Mouse (Mus musculus): Measurements from ENCODE around the gene Sugp2. TPM values are rescaled to one million over a fixed set of nuclear protein-coding genes. Genes with fewer than 3 reads are reported as not detected.
A peak's percentile ranks its signal among the peaks of the same experiment; 100 is the strongest.

Gene Sugp2
- polyA plus RNA-seq, 1 experiment: 149 TPM

- TF ChIP-seq POLR2A (IDR thresholded peaks at IDR 0.05; ENCODE audit: borderline replicate concordance, extremely low read depth, insufficient read depth, insufficient read length, poor library complexity, severe bottlenecking) (peak; percentile 60; the same call in 1 of the 2 replicates), CTCF (IDR thresholded peaks at IDR 0.05; ENCODE audit: borderline replicate concordance, extremely low read depth, insufficient read depth, insufficient read length) (no peak)
- peak; percentile 88 for DNase-seq (ENCODE audit: low read depth)
These were observed 81.8 kb downstream of the Sugp2 start, which contains the start of gene Cers1 for GRCm38 (mm10) chr8:70315624-70316510. Gene Cers1, plus strand, starts transcription at chr8:70315775.

DNA sequence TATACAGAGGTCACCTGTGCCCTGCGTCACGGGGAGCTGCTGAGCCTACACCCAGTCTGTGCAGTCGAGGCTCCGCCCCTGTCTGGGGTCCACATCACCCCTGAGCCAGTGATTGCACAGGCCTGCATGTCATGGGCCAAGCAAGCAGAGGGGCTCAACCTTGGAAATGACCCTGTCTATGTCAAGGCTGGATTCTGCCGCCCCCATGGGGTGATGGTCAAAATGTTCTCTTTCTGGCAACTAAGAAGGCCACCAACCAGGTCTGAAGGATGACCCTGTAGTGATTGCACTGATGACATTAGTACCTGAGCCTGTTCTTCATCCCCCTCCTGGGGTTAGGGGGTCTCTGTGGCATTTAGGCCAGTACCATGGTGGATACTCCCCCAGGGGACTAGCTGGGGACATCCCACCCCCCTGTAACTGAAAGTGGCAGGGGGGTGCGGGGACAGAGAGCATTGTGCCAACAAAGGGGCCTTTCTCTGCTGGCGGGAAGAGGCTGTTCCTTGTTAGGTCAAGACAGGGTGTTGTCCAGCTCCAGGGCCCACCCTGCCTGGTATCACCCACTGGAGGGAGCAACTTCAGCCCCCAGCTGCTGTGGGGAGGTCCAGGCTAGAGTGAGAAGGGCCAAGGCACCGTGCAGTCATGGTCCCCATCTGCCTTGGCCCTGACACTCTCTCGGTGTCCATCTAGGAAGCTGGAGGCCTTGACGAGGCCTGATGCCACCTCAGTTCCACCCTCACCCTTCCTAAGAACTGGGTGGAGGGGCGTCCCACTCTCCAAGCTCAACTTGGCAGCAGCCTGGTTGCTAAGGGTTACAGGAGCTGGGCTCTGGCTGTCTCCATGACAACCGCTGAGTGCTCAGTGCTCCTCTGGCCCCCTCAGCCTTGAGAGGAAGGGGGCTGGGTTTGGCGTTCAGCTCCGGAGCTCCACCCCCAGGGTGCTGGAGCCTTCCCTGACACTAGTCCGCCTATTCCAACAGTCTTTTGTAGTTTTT is 82.8 kb downstream of the Sugp2 start:
- TF ChIP-seq POLR2A (IDR thresholded peaks at IDR 0.05; ENCODE audit: borderline replicate concordance, extremely low read depth, insufficient read depth, insufficient read length, poor library complexity, severe bottlenecking) (no peak), CTCF (IDR thresholded peaks at IDR 0.05; ENCODE audit: borderline replicate concordance, extremely low read depth, insufficient read depth, insufficient read length) (no peak)
- DNase-seq (ENCODE audit: low read depth): peak; percentile 99

GRCm38 (mm10) chr8:70317872-70318271 is 83.8 kb downstream of the Sugp2 start:
- DNase-seq (ENCODE audit: low read depth): no peak
- TF ChIP-seq CTCF (IDR thresholded peaks at IDR 0.05; ENCODE audit: borderline replicate concordance, extremely low read depth, insufficient read depth, insufficient read length) (no peak), POLR2A (IDR thresholded peaks at IDR 0.05; ENCODE audit: borderline replicate concordance, extremely low read depth, insufficient read depth, insufficient read length, poor library complexity, severe bottlenecking) (no peak)

GRCm38 (mm10) chr8:70323716-70324115 is 89.7 kb downstream of the Sugp2 start:
- no peak for DNase-seq (ENCODE audit: low read depth)
- TF ChIP-seq CTCF (IDR thresholded peaks at IDR 0.05; ENCODE audit: borderline replicate concordance, extremely low read depth, insufficient read depth, insufficient read length) (no peak), POLR2A (IDR thresholded peaks at IDR 0.05; ENCODE audit: borderline replicate concordance, extremely low read depth, insufficient read depth, insufficient read length, poor library complexity, severe bottlenecking) (no peak)

DNA sequence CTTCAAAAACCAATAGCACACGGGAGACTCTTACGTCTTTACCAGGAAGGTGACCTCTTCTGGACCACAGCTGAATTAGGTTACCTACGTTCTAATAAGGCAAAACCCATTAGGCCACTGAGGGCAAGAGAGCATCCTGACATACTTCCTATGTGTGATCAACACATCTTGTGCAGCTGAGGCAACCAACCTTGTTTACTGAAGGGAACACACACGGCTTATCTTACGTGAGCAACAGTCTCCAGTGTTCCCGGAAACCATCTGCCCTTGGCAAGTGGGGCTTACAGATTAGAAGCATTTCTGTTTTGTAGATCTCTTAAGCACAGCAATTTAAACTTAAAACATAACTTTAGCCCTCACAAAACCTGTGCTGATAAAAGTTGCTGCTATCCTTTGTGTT is 93.5 kb downstream of the Sugp2 start:
- no peak for DNase-seq (ENCODE audit: low read depth)
- TF ChIP-seq CTCF (IDR thresholded peaks at IDR 0.05; ENCODE audit: borderline replicate concordance, extremely low read depth, insufficient read depth, insufficient read length): no peak
- no peak for TF ChIP-seq POLR2A (IDR thresholded peaks at IDR 0.05; ENCODE audit: borderline replicate concordance, extremely low read depth, insufficient read depth, insufficient read length, poor library complexity, severe bottlenecking)

- no peak for TF ChIP-seq CTCF (IDR thresholded peaks at IDR 0.05; ENCODE audit: borderline replicate concordance, extremely low read depth, insufficient read depth, insufficient read length)
- TF ChIP-seq POLR2A (IDR thresholded peaks at IDR 0.05; ENCODE audit: borderline replicate concordance, extremely low read depth, insufficient read depth, insufficient read length, poor library complexity, severe bottlenecking): no peak
- DNase-seq (ENCODE audit: low read depth): no peak
These were observed 95.3 kb downstream of the Sugp2 start, which contains the start of gene Gdf1 for GRCm38 (mm10) chr8:70329124-70329834. Gene Gdf1, plus strand, starts transcription at chr8:70329817.

Other genes with a start within 250 kb of the Sugp2 start
- 33.6 and 41.2 TPM in 2 replicates for gene Gatad2a, start 237.8 kb upstream of the Sugp2 start, polyA plus RNA-seq (2012; rRNA removed)
- 120 and 138 TPM in 2 replicates for gene Mau2, start 191.5 kb upstream of the Sugp2 start, polyA plus RNA-seq (2012; rRNA removed)
- gene Sugp1, start 191.4 kb upstream of the Sugp2 start, polyA plus RNA-seq (2012; rRNA removed): 22.4 and 32.4 TPM in 2 replicates
- gene Tm6sf2, start 161.3 kb upstream of the Sugp2 start, polyA plus RNA-seq (2012; rRNA removed): 8.1 and 10.4 TPM in 2 replicates
- gene Hapln4, start 150.8 kb upstream of the Sugp2 start, polyA plus RNA-seq (2012; rRNA removed): 0.26 and 0.74 TPM in 2 replicates
- gene Ncan, start 113.4 kb upstream of the Sugp2 start, polyA plus RNA-seq (2012; rRNA removed): 69.8 and 144 TPM in 2 replicates
- gene Nr2c2ap, start 102.9 kb upstream of the Sugp2 start, polyA plus RNA-seq (2012; rRNA removed): 17.5 and 24.0 TPM in 2 replicates
- gene Rfxank, start 95.1 kb upstream of the Sugp2 start, polyA plus RNA-seq (2012; rRNA removed): 19.1 and 20.0 TPM in 2 replicates
- 93.3 and 126 TPM in 2 replicates for gene Borcs8, start 94.7 kb upstream of the Sugp2 start, polyA plus RNA-seq (2012; rRNA removed)
- 0.22 and 0.33 TPM in 2 replicates for gene Mef2b, start 94.5 kb upstream of the Sugp2 start, polyA plus RNA-seq (2012; rRNA removed)
- gene Tmem161a, start 61.9 kb upstream of the Sugp2 start, polyA plus RNA-seq (2012; rRNA removed): 95.9 and 171 TPM in 2 replicates
- gene Slc25a42, start 21.9 kb upstream of the Sugp2 start, polyA plus RNA-seq (2012; rRNA removed): 26.2 and 26.8 TPM in 2 replicates
- 96.9 and 115 TPM in 2 replicates for gene Armc6, start 240 bp downstream of the Sugp2 start, polyA plus RNA-seq (2012; rRNA removed)
- gene Homer3, start 48.6 kb downstream of the Sugp2 start, polyA plus RNA-seq (2012; rRNA removed): 68.5 and 80.2 TPM in 2 replicates
- gene Ddx49, start 68.3 kb downstream of the Sugp2 start, polyA plus RNA-seq (2012; rRNA removed): 61.3 and 66.2 TPM in 2 replicates
- gene Cope, start 68.3 kb downstream of the Sugp2 start, polyA plus RNA-seq (2012; rRNA removed): 263 and 350 TPM in 2 replicates
- gene Cers1, start 81.5 kb downstream of the Sugp2 start, polyA plus RNA-seq (2012; rRNA removed): 34.1 and 45.1 TPM in 2 replicates
- 10.2 and 12.5 TPM in 2 replicates for gene Gdf1, start 95.6 kb downstream of the Sugp2 start, polyA plus RNA-seq (2012; rRNA removed)
- gene Upf1, start 119.1 kb downstream of the Sugp2 start, polyA plus RNA-seq (2012; rRNA removed): 20.5 and 40.3 TPM in 2 replicates
- gene Comp, start 139.3 kb downstream of the Sugp2 start, polyA plus RNA-seq (2012; rRNA removed): 0.12 and 0.64 TPM in 2 replicates
- 49.7 and 77.0 TPM in 2 replicates for gene Crtc1, start 205.4 kb downstream of the Sugp2 start, polyA plus RNA-seq (2012; rRNA removed)
- 46.7 and 50.6 TPM in 2 replicates for gene Klhl26, start 242.7 kb downstream of the Sugp2 start, polyA plus RNA-seq (2012; rRNA removed)

Measured in brain, embryonic 14.5 days (tissue).